Mouse (Mus musculus) G1E (cell line): ENCODE measurements around the gene Ube2d3.

Experiments
- CTCF ChIP-seq: IDR thresholded peaks from 2 replicates; pipeline ENCODE4 v1.5.1; 2012; ENCODE audit warnings: low read depth, low read length, inconsistent platforms, mixed read lengths
- GATA1 ChIP-seq: IDR thresholded peaks from 2 replicates; pipeline ENCODE4 v1.6.1; 2012; ENCODE audit warnings: borderline replicate concordance, low read length, inconsistent platforms, mixed read lengths
- GATA2 ChIP-seq: IDR thresholded peaks from 2 replicates; pipeline ENCODE4 v1.6.1; 2012; ENCODE audit warnings: low read depth, low read length, inconsistent platforms, borderline replicate concordance
- POLR2AphosphoS5 ChIP-seq: IDR thresholded peaks from 2 replicates; pipeline ENCODE4 v1.6.1; 2012; ENCODE audit warnings: low read depth, low read length, inconsistent platforms; ENCODE audit not compliant: insufficient replicate concordance
- TAL1 ChIP-seq: conservative IDR thresholded peaks from 2 replicates; pipeline ENCODE4 v1.6.1; 2012; ENCODE audit warnings: low read depth, low read length, inconsistent platforms, mixed read lengths

- TF ChIP-seq GATA1 (no peak), CTCF (no peak), POLR2AphosphoS5 (no peak), TAL1 (no peak), GATA2 (no peak)
Measured at GRCm38 (mm10) chr3:135481608-135482007, 43.7 kb downstream of the Ube2d3 start.
